Mouse (Mus musculus) megakaryocyte progenitor cell, adult 5-6 weeks (primary cell): ENCODE measurements around the gene Fgf8. TPM values are rescaled to one million over a fixed set of nuclear protein-coding genes. Genes with fewer than 3 reads are reported as not detected.
A peak's percentile ranks its signal among the peaks of the same experiment; 100 is the strongest.

ENCODE experiments used
- ATAC-seq: replicated peaks from 2 replicates; pipeline ENCODE4 v1.8.0; 2016; ENCODE audit warnings: mild to moderate bottlenecking, moderate TSS enrichment, inconsistent platforms; ENCODE audit not compliant: poor library complexity
- total RNA-seq, 2 experiments: library from RNA; stranded (forward) in 1 of 2; stranded (reverse) in 1 of 2; fragments of 157-497, 149-512 nt in 1 of 2; fragments of 200-1000 nt in 1 of 2; gene quantifications; 2 replicates each; pipeline versions ENCODE4 v1.2.3 to v1.2.4; 2015 to 2017

The Fgf8 gene
- total RNA-seq (2015), result not detected in 2 replicates
- not detected in 2 replicates for total RNA-seq (2017)

GRCm38 (mm10) chr19:45742218-45742983, at the start of gene Fgf8:
Gene Fgf8 (minus strand): TSS chr19:45742915.
- no peak for ATAC-seq

- no peak for ATAC-seq
Observed at GRCm38 (mm10) chr19:45792404-45792803, 49.7 kb upstream of the Fgf8 start.

GRCm38 (mm10) chr19:45789888-45790874, 47.5 kb upstream of the Fgf8 start:
- peak; percentile 98 for ATAC-seq

DNA sequence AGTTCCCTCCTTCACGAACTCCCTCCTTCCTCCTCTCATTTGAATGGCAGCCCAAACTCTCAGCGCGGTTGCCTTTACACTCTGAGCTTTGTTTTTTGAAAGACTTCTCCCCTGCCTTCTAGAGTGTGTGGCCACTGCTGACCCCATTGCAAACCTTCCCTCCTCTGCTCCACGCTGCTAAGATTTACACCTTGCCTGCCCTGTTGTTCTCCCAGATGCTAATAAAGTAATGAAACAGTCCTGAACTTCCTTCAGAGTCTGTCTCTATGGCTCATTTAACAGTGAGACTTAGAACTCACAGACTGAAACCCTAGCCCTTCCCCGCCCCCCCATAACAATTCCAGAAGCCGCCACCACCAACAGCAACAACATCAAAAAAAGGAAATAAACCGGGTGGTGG, 46.6 kb upstream of the Fgf8 start:
- no peak for ATAC-seq

GRCm38 (mm10) chr19:45788337-45788736, 45.6 kb upstream of the Fgf8 start:
- no peak for ATAC-seq

- ATAC-seq, result no peak
Observed at GRCm38 (mm10) chr19:45787450-45787849, 44.7 kb upstream of the Fgf8 start.

GRCm38 (mm10) chr19:45785470-45785869, 42.8 kb upstream of the Fgf8 start:
- no peak for ATAC-seq

DNA sequence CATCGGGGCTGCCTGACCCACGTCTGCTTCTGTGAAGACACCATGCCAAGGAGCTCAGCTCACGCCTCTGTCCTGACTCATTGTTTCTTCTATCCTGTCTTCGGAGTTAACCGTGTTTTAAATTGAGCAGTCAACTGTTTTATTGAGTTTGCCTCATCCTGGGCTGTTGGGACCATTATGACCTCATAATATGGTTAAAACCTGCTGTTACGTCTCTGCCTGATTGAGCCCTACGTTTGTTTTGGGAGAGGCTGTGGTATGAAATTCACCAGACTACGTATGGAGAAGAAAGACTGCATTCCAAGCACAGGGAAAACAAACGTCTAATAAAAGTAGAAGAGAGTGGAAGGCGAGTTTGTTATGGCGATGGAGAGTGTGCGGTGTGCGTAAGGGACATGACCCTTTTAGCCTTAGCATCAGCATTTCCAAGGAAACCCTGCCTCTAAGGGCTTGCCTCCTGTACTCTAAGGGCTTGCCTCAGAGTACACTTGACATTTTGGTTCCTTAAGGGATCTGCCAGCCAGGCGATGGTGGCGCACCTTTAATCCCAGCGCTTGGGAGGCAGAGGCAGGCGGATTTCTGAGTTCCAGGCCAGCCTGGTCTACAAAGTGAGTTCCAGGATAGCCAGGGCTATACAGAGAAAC, 41.3 kb upstream of the Fgf8 start:
- no peak for ATAC-seq

DNA sequence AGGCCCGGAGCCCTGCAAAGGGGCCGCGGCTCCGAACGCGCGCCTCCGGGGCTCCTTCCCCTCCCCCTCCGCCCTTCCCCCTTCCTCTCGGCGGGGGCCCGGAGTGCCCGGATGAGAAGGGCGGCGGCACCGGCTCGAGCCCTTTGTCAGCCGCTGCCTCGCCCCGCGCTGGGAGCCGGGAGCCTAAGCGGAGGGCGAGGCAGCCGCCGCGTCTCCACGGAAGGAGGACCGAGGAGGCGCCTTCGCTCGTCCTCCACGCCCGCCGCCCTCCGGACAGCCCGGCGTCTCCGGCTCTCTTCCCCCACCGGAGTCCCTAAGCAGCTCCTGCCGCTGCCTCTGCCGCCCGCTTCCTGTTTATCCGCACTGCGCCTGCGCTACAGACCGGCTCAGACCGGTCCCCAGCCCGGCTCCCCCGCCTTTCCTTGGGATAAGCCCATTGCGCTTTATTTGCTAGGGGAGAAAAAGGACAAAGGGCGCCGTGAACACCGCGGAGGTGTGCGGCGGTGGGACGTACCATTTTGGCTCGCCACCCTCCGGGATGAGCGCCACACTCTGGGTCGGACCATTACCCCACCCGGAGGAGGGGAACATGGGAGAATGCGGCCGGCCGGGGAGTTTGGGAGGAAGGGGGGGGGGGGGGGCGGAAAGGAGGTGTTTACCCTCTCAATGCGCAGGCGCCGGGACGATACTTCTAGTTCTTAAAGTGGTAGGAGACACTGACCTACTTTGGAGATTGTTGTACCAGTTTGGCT, 40.6 kb upstream of the Fgf8 start, which contains the start of gene Mgea5:
Gene Mgea5, minus strand, starts transcription at position 657 of the 752 bp plus-strand sequence.
- peak; percentile 95 for ATAC-seq

DNA sequence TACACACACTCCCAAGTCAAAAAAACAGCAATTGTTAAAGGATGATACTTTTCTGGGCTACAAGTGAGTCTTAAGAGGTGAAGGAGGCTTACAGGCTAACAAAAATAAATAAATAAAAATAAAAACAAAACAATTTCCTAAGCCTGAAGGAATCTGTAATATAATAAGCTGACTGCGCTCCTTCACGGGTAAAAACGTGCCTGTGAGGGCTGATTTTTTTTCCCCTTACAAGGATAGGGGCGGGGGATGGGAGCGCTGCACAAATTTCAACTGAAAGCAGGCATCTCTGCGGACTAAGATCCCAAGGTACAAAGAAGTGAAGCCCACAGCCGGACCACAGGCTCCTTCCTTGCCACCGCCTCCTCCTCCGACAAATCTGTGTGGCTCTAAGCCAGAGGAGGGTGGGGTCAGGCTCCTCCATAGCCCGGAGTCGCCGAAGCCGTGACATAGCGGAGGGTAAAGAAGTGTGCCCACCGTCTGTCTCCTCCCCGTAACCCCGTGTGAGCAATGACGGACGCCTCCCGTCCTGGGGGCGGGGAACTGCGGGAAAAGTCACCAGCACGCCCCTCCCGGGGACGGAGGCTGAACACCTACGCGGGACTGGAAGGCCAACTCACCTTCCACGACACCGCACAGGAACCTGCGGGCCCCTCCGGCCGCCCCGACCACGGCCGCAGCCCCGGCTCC, 39.7 kb upstream of the Fgf8 start:
- peak; percentile 50 for ATAC-seq

GRCm38 (mm10) chr19:45781676-45782075, 39.0 kb upstream of the Fgf8 start:
- no peak for ATAC-seq

GRCm38 (mm10) chr19:45780350-45780915, 37.7 kb upstream of the Fgf8 start:
- no peak for ATAC-seq

DNA sequence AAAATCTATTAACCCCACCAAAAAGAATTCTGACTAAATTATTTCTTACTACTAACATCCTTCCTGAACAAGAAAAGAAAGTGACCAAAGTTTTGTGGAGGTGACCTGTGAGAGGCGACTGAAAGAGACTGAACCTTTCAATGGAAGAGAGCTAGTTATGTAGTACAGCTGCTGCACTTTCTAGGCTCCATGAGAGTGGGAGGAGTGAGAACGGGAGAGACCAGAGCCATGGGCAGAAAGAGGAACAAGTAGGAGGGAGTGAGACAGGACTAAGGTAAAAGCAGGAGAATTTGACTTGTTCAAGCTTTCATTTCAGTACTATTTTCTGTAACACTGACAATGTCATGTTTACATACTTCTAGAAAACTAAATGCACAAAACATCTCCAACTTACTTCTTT, 32.8 kb upstream of the Fgf8 start:
- ATAC-seq, result no peak

DNA sequence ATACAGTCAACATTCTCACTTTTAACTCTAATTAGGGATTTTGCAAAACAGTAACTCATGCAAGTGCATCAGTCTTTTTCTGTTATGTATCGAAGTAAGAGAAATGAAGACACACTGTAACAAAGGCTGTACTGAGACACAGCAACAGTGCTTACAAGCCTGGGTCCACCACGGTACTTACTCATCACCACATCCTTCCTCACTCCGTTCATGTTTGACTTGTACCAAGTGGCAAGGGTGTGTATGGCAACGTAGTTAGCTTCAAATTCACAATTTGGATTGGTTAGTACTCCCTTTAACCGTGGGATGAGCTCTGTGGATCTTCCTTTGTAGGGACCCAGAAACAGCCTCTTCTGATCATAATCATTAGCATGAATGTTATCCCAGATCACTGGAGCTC, 28.8 kb upstream of the Fgf8 start:
- no peak for ATAC-seq

DNA sequence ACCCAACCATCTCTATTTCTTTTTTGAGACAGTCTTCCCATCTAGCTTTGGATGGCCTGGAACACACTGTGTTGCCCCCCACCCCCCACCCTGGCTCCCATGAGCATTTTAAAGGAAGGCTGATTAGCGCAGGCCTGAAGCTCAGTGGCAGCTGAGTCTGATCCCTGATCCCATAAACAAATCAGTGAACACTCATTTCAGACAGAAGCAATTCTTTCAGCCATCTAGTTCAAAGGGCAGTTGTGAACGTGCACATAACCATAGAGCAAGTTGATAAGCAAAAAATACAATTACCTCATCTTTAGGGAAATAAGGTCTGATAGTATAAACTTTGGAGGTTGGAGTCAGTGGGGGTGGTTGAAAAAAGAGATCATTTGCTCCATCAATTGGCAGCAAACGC, 18.1 kb upstream of the Fgf8 start:
- ATAC-seq, result no peak

- no peak for ATAC-seq
Observed at GRCm38 (mm10) chr19:45758671-45759070, 16.0 kb upstream of the Fgf8 start.

- ATAC-seq, result no peak
Observed at GRCm38 (mm10) chr19:45753551-45753950, 10.8 kb upstream of the Fgf8 start.

- ATAC-seq, result no peak
Observed at GRCm38 (mm10) chr19:45751881-45752280, 9.2 kb upstream of the Fgf8 start.

GRCm38 (mm10) chr19:45749243-45750043, 6.7 kb upstream of the Fgf8 start, which contains the start of gene Npm3:
Gene Npm3 (minus strand): TSS chr19:45749591.
- ATAC-seq, result peak; percentile 74
